Mouse (Mus musculus): ENCODE data around the gene Trem2. TPM values are rescaled to one million over a fixed set of nuclear protein-coding genes. Genes with fewer than 3 reads are reported as not detected.

Gene Trem2
- total and polyA plus RNA-seq, 3 experiments: not detected

GRCm38 (mm10) chr17:48359616-48360015 is 13.4 kb downstream of the Trem2 start, which contains the start of gene Treml1:
Gene Treml1, plus strand, starts transcription at chr17:48359916.
- in situ Hi-C loops (cut with MboI; ENCODE audit: low pct_ligation_motif_present, low pct_unique_long_range_greater_than_20kb, low sequenced_read_pairs) (no loop called here), dilution Hi-C loops (cut with MboI; ENCODE audit: extremely low pct_ligation_motif_present, extremely low pct_unique_long_range_greater_than_20kb, low sequenced_read_pairs) (no loop called here)
- H3K9ac ChIP-seq (ENCODE audit: insufficient read depth, low read depth): no peak within 1 kb of the TSS
- no peaks in the 10 kb centered on the region for H3K36me3 ChIP-seq (replicated peaks in 1 of 2; ENCODE audit: control insufficient read depth in 1 of 2, insufficient read depth in 1 of 2, low read length in 1 of 2)
- H3K27me3 ChIP-seq (replicated peaks): peaks cover 7% of the 10 kb centered on the region
- H3K27ac ChIP-seq (ENCODE audit: insufficient read depth, low read depth): no peak within 1 kb of the TSS
- H3K4me2 ChIP-seq (ENCODE audit: insufficient read depth, low read depth, poor library complexity, severe bottlenecking): no peak within 1 kb of the TSS
- no peak for TF ChIP-seq ZMIZ1 (IDR thresholded peaks at IDR 0.05; ENCODE audit: low read depth, low read length)
- no peak for TF ChIP-seq SMC3 (IDR thresholded peaks at IDR 0.05; ENCODE audit: low read depth, low read length)
- TF ChIP-seq ZNF384 (IDR thresholded peaks at IDR 0.05; ENCODE audit: low read depth, low read length): no peak
- no peak for TF ChIP-seq POLR2AphosphoS2 (IDR thresholded peaks at IDR 0.05; ENCODE audit: low read depth, low read length)
- no peak for TF ChIP-seq GABPA (IDR thresholded peaks at IDR 0.05; ENCODE audit: insufficient replicate concordance, low read depth, low read length)
- TF ChIP-seq UBTF (IDR thresholded peaks at IDR 0.05; ENCODE audit: low read depth, low read length): no peak
- TF ChIP-seq MYC (IDR thresholded peaks at IDR 0.05; ENCODE audit: low read depth, low read length): no peak
- no peak within 1 kb of the TSS for H3K4me3 ChIP-seq (replicated peaks in 1 of 3; ENCODE audit: low read depth in 2 of 3, low read length in 2 of 3, poor library complexity in 1 of 3)
- no peaks in the 10 kb centered on the region for H3K9me3 ChIP-seq (replicated peaks; ENCODE audit: low read length)
- peaks cover 5 to 7% of the 10 kb centered on the region in 2 experiments; a peak in 2 of 4 replicates for H3K4me1 ChIP-seq (ENCODE audit: control insufficient read depth in 1 of 2, insufficient read depth in 2 of 2)
- DNase-seq (ENCODE audit: extremely low read depth): no peak
- no peaks in the 10 kb centered on the region for H3K79me2 ChIP-seq (replicated peaks; ENCODE audit: control insufficient read depth, extremely low read depth, insufficient read depth, poor library complexity, severe bottlenecking)

GRCm38 (mm10) chr17:48360462-48360861 is 14.3 kb downstream of the Trem2 start:
- in situ Hi-C loops (cut with MboI; ENCODE audit: low pct_ligation_motif_present, low pct_unique_long_range_greater_than_20kb, low sequenced_read_pairs): no loop called here

GRCm38 (mm10) chr17:48362346-48362745 is 16.1 kb downstream of the Trem2 start:
- in situ Hi-C loops (cut with MboI; ENCODE audit: low pct_ligation_motif_present, low pct_unique_long_range_greater_than_20kb, low sequenced_read_pairs) (no loop called here), dilution Hi-C loops (cut with MboI; ENCODE audit: extremely low pct_ligation_motif_present, extremely low pct_unique_long_range_greater_than_20kb, low sequenced_read_pairs) (no loop called here)
- Histone ChIP-seq H3K27me3 (replicated peaks) (peaks cover 7% of the 10 kb centered on the region), H3K27ac (ENCODE audit: insufficient read depth, low read depth) (no peak overlapping the region), H3K4me3 (replicated peaks in 1 of 3; ENCODE audit: low read depth in 2 of 3, low read length in 2 of 3, poor library complexity in 1 of 3) (no peak overlapping the region), H3K9ac (ENCODE audit: insufficient read depth, low read depth) (no peak overlapping the region), H3K79me2 (replicated peaks; ENCODE audit: control insufficient read depth, extremely low read depth, insufficient read depth, poor library complexity, severe bottlenecking) (no peaks in the 10 kb centered on the region), H3K36me3 (replicated peaks in 1 of 2; ENCODE audit: control insufficient read depth in 1 of 2, insufficient read depth in 1 of 2, low read length in 1 of 2) (no peaks in the 10 kb centered on the region), H3K4me2 (ENCODE audit: insufficient read depth, low read depth, poor library complexity, severe bottlenecking) (no peak overlapping the region), H3K9me3 (replicated peaks; ENCODE audit: low read length) (no peaks in the 10 kb centered on the region), H3K4me1 (ENCODE audit: control insufficient read depth in 1 of 2, insufficient read depth in 2 of 2) (no peaks in the 10 kb centered on the region)
- TF ChIP-seq KAT2A (IDR thresholded peaks at IDR 0.05; ENCODE audit: insufficient replicate concordance, low read length) (no peak), JUN (IDR thresholded peaks at IDR 0.05; ENCODE audit: insufficient read depth, low read depth, low read length) (no peak), CHD1 (IDR thresholded peaks at IDR 0.05; ENCODE audit: low read depth, low read length) (no peak), HCFC1 (IDR thresholded peaks at IDR 0.05; ENCODE audit: low read depth, low read length) (no peak)
- no peak for DNase-seq (ENCODE audit: extremely low read depth)

More at GRCm38 (mm10) chr17:48360462-48360861, 14.3 kb downstream of the Trem2 start:
- Histone ChIP-seq H3K9ac (ENCODE audit: insufficient read depth, low read depth) (no peak overlapping the region), H3K9me3 (replicated peaks; ENCODE audit: low read length) (no peaks in the 10 kb centered on the region), H3K79me2 (replicated peaks; ENCODE audit: control insufficient read depth, extremely low read depth, insufficient read depth, poor library complexity, severe bottlenecking) (no peaks in the 10 kb centered on the region), H3K4me1 (ENCODE audit: control insufficient read depth in 1 of 2, insufficient read depth in 2 of 2) (peaks cover 5 to 7% of the 10 kb centered on the region in 2 experiments; a peak in 2 of 4 replicates), H3K27ac (ENCODE audit: insufficient read depth, low read depth) (no peak overlapping the region), H3K36me3 (replicated peaks in 1 of 2; ENCODE audit: control insufficient read depth in 1 of 2, insufficient read depth in 1 of 2, low read length in 1 of 2) (no peaks in the 10 kb centered on the region), H3K4me2 (ENCODE audit: insufficient read depth, low read depth, poor library complexity, severe bottlenecking) (no peak overlapping the region), H3K27me3 (replicated peaks) (peaks cover 7% of the 10 kb centered on the region), H3K4me3 (replicated peaks in 1 of 3; ENCODE audit: low read depth in 2 of 3, low read length in 2 of 3, poor library complexity in 1 of 3) (no peak overlapping the region)
- dilution Hi-C loops (cut with MboI; ENCODE audit: extremely low pct_ligation_motif_present, extremely low pct_unique_long_range_greater_than_20kb, low sequenced_read_pairs): no loop called here
- TF ChIP-seq NRF1 (IDR thresholded peaks at IDR 0.05; ENCODE audit: low read depth, low read length) (no peak), CHD2 (IDR thresholded peaks at IDR 0.05; ENCODE audit: low read length) (no peak), POLR2AphosphoS2 (IDR thresholded peaks at IDR 0.05; ENCODE audit: low read depth, low read length) (no peak), ETS1 (conservative IDR thresholded peaks at IDR 0.05; ENCODE audit: low read depth, low read length) (no peak), ZKSCAN1 (IDR thresholded peaks at IDR 0.05; ENCODE audit: borderline replicate concordance, low read depth, low read length) (no peak), IRF4 (IDR thresholded peaks at IDR 0.05; ENCODE audit: low read depth, low read length) (no peak), TBP (conservative IDR thresholded peaks at IDR 0.05; ENCODE audit: low read depth, low read length) (no peak), PAX5 (IDR thresholded peaks at IDR 0.05; ENCODE audit: low read length) (no peak), UBTF (IDR thresholded peaks at IDR 0.05; ENCODE audit: low read depth, low read length) (no peak), MEF2A (IDR thresholded peaks at IDR 0.05; ENCODE audit: borderline replicate concordance, low read depth, low read length) (no peak), NELFE (IDR thresholded peaks at IDR 0.05; ENCODE audit: low read depth, low read length) (no peak), USF1 (IDR thresholded peaks at IDR 0.05; ENCODE audit: low read depth, low read length) (no peak), MYC (IDR thresholded peaks at IDR 0.05; ENCODE audit: low read depth, low read length) (no peak)
- DNase-seq (ENCODE audit: extremely low read depth): no peak

All from CH12.LX (cell line).